Mouse (Mus musculus) heart, postnatal 10 days (tissue): Measurements from ENCODE around the gene Trak1. TPM values are rescaled to one million over a fixed set of nuclear protein-coding genes. Genes with fewer than 3 reads are reported as not detected.

Experiments
- DNase-seq, 2 experiments: peaks; one replicate each; pipeline ENCODE4 v3.0.0; 2021
- intact Hi-C: fragments of 180-260 bp; cut with DNase I; formaldehyde crosslinking; loops from one replicate; pipeline ENCODE4 v1.15.1; 2025
- total RNA-seq, 2 experiments: library from RNA; stranded (reverse); gene quantifications; 2 replicates each; pipeline ENCODE4 v1.2.3; 2021

Trak1 gene
- total RNA-seq, 2 experiments from 2014 or later = 334 to 336 TPM

GRCm38 (mm10) chr9:121506478-121507180 lies 209.3 kb downstream of the Trak1 start:
- intact Hi-C loops = no loop called here
- no peak for DNase-seq

GRCm38 (mm10) chr9:121511911-121512310 lies 214.6 kb downstream of the Trak1 start:
- no peak for DNase-seq
- intact Hi-C loops = no loop called here

GRCm38 (mm10) chr9:121514462-121514861 lies 217.2 kb downstream of the Trak1 start:
- intact Hi-C loops = no loop called here
- peak in 1 of 2 experiments; percentile 20 for DNase-seq

- intact Hi-C loops = no loop called here
- DNase-seq = no peak
Observed at GRCm38 (mm10) chr9:121520047-121520446, 222.7 kb downstream of the Trak1 start.

Other genes starting within 250 kb of the Trak1 start
- gene Ulk4, start 20.3 kb upstream of the Trak1 start, total RNA-seq = 1 to 10 TPM in 1 of 2 experiments, under 1 TPM in 1; 0.74 to 1.4 TPM
- under 1 TPM in 1 of 2 experiments, not detected in 1; 0.42 TPM for gene Cck, start 198.2 kb downstream of the Trak1 start, total RNA-seq